Mouse (Mus musculus): Measurements from ENCODE around the gene Abr.

Abr gene

DNA sequence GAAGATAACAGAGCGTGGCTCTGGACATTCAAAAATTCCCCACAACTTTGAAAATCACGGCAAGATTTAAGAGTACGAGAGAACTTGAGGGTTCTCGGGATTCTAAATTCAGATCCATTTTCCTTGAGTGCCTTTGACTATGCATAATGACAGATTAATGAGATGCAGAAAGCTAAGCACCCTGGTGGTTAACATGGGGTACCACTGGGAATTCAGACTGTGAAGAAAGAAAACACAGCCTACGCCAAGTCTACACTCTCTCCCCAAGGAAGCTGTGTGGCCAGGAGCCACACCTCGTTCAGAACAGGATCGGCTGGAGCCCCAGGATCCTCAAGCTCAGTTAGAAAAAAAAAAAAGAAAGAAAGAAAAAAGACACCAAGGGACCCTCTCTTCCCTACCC, 229.6 kb downstream of the Abr start:
- ATAC-seq (ENCODE audit: insufficient number of reproducible peaks, low FRiP score, low TSS enrichment) = no peak

- no peak for ATAC-seq (ENCODE audit: insufficient number of reproducible peaks, low FRiP score, low TSS enrichment)
Observed at GRCm38 (mm10) chr11:76388711-76389110, 233.4 kb downstream of the Abr start.

- ATAC-seq (ENCODE audit: insufficient number of reproducible peaks, low FRiP score, low TSS enrichment) = no peak
Observed at GRCm38 (mm10) chr11:76387097-76387496, 235.0 kb downstream of the Abr start.

DNA sequence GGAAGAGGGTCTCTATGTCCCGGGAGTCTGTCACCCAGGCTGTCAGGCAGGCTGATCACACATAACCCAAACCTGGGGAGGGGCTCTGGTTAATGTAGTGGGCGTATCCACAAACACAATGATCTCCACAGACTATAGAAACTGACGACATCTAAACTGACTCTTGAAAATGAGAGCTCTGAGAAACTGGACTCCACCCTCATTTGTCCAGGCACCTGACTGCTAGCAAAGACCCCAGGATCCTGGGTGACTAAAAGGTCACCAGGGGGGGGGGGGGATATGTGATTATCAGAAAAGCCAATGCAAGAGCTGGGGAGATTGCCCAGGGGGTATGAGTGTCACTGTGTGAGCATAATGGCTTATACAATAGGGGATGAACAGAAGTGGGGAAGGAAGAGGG, 236.4 kb downstream of the Abr start:
- ATAC-seq (ENCODE audit: insufficient number of reproducible peaks, low FRiP score, low TSS enrichment) = no peak

DNA sequence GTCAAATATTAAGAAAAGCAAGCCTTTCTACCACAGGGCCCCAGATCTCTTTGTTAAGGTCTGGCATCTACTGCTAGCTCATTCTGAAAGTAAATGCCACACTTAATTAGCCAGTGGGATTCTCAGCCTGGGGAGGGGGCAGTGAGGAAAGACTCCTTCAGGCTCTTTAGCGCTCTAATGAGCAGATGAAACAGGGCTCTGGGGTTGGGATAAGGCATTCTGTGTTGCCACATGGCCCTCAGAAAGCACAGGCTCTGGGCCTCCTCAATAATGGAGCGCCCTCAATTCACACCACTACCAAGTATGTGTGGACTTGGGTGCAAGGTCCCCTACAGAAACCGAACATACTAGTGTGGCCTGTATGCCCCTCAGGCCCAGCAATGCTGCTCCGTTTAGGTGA, 237.1 kb downstream of the Abr start:
- no peak for ATAC-seq (ENCODE audit: insufficient number of reproducible peaks, low FRiP score, low TSS enrichment)

DNA sequence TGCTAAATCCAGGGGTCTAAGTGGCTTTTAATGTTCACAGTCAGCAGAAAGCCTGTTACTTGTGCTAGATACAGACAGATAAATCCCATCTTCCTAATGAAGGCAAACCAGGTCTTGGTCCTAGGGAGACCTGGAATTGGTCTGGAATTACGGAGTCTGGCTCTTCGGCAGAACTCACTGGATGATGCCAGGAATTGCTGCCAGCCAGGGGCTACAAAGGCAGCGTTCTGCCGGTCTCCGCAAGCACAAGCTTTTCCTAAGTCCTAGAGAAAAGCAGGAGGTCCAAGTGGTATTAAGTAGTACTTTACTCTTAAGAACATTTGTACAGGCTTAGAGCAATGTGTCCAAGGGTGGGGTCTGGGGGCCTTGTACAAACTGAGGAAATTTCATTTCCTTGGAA, 237.8 kb downstream of the Abr start:
- no peak for ATAC-seq (ENCODE audit: insufficient number of reproducible peaks, low FRiP score, low TSS enrichment)

DNA sequence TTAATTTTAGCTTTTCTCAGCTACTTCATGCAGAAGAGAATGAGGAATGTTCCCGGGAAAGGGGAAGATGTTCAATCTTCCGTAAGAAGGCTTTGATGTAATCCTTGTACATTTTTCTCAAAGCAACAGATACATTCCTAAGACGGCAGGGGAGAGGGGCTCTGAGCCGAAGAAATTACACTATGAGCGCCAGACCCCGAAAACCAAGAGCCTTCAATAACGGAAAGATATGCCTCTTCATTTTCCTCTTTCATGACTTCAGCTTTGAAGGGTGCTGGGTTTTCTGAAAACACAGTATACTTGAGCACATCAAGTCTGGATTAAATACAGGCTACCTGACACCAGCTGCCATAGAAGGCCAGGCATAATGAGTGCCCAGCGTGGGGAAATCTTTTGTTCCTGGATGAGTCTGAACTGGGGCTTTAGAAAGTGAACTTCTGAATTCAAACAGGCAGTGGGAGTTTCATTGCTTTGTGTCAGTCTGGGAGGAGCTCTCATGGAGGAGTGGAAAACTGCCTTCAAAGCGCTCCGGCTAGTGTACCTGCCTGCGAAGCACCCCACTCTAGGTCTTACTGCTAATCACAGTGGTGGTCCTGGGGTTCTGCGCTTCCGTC, 239.3 kb downstream of the Abr start:
- ATAC-seq (ENCODE audit: insufficient number of reproducible peaks, low FRiP score, low TSS enrichment) = no peak

GRCm38 (mm10) chr11:76381201-76381885, 240.8 kb downstream of the Abr start:
- ATAC-seq (ENCODE audit: insufficient number of reproducible peaks, low FRiP score, low TSS enrichment) = no peak

DNA sequence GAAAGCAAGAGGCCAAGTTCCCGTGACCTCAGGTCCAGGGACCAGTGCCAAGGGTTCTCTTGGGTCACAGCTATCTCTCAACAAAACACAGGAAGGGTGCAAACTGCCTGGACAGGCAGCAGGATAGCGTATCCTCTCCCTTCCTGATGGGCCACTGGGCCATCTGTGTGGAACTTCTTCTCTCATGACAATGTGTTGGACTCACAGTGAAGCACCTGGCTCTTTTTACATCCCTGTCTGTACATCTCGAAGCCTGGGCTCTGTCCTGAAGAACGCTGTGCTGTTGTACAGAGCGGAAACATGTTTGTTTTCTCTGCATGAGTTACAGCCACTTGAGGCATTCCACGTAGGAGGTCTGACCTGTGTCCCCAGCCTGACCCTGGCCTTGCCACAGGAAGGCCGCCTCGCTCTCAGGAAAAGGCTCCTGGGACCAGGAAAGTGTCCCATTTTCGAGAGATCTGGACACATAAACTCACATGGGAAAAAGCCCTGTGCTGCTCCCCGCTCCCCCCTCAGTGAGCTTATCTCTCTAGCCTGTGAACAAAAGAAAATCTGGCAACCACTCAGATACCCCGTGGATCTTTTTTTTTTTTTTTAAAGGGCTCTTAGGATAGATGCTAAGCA, 242.1 kb downstream of the Abr start:
- ATAC-seq (ENCODE audit: insufficient number of reproducible peaks, low FRiP score, low TSS enrichment) = no peak

DNA sequence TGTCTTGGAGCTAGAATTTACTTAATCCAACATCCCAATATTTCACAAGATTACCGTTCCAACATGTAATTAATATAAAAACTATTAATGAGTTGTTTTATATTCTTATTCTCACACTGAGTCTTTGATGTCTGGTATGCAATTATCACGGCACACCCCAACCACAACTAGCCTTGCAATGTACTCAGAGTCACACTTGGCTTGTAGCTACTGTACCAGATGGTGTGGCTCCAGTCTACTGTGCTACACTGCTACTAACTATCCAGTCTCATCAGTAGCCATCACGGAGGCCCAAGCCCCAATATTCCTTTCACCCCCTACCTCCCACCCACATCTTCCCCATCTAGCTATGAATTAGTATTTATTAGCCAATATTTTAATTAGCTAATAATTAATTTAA, 245.7 kb downstream of the Abr start:
- ATAC-seq (ENCODE audit: insufficient number of reproducible peaks, low FRiP score, low TSS enrichment) = no peak

DNA sequence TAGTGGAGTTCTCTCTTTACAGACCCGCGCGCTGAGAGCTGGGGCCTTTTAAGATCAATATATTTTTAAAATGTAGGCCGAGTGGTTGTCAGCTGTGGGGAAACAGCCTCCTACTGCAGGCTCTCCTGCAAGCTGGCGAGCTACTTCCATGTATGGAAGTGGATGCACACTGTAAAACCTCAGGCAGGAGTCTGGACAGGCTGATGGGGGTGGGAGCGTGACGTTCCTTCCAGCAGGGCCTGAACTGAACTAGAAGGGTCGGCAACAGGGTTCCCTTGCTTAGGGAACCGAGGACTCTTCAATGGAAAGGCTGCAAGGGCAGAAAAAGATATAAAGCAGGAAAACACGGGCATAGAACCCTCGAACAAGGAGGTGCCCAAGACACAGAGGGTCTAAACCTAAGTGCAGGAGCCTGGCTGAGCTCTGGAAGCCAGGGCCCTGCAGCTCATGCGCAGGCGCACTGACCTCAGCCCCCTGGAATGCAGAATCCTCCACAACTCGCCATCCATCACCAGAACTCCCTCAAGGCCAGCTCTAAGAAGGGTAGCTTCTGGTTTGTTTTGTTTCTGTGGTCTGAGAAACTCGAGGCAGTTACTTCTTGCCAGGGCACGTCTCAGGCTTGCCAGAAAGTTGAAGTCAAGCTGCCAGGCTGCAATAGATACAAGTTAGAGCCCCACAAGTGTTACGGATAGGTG, 247.5 kb downstream of the Abr start:
- no peak for ATAC-seq (ENCODE audit: insufficient number of reproducible peaks, low FRiP score, low TSS enrichment)

- 0 out of 2 replicates have a peak, but pooled peaks have one; percentile 52 for ATAC-seq (ENCODE audit: insufficient number of reproducible peaks, low FRiP score, low TSS enrichment)
Observed at GRCm38 (mm10) chr11:76372534-76372933, 249.6 kb downstream of the Abr start.

DNA sequence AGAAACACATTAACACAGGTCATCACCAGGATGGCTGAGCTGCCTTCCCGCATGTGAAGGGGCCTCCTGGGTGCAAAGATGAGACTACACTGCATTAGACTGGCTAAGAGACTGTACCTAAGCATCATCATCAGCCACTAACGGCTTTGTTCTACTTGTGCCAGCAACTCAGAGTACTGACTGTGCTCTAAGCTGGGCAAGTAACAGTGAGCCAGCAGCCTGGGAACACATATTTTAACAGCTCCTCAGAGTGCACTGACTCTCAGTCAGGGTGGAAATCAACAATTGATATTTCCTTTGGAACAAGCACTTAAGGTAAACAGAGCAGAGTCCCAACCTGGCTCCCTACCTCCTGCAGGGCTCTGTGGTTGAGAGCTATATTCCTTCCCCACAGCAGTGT, 250.0 kb downstream of the Abr start:
- no peak for ATAC-seq (ENCODE audit: insufficient number of reproducible peaks, low FRiP score, low TSS enrichment)

- ATAC-seq (ENCODE audit: insufficient number of reproducible peaks, low FRiP score, low TSS enrichment) = no peak
Observed at GRCm38 (mm10) chr11:76370491-76370890, 251.6 kb downstream of the Abr start.

Data from cerebellum, adult (tissue).